Mouse (Mus musculus) C2C12 (cell line): ENCODE measurements around the gene Cox8b. TPM values are rescaled to one million over a fixed set of nuclear protein-coding genes. Genes with fewer than 3 reads are reported as not detected.

Source experiments
- H3K27me3 ChIP-seq: one replicate; pipeline ENCODE4 v1.6.1; 2011; ENCODE audit not compliant: control insufficient read depth, insufficient read depth, insufficient read length
- H3K36me3 ChIP-seq: one replicate; pipeline ENCODE4 v1.6.1; 2011; ENCODE audit not compliant: control insufficient read depth, insufficient read depth
- H3K4me3 ChIP-seq: one replicate; pipeline ENCODE4 v1.5.1; 2011; ENCODE audit warnings: mild to moderate bottlenecking, control low read depth; ENCODE audit not compliant: poor library complexity, insufficient read depth, severe bottlenecking
- H3K79me2 ChIP-seq: one replicate; pipeline ENCODE4 v1.6.1; 2011; ENCODE audit not compliant: control insufficient read depth, insufficient read depth
- H3K79me3 ChIP-seq: one replicate; pipeline ENCODE4 v1.6.1; 2011; ENCODE audit warnings: low read depth, control low read depth
- H3ac ChIP-seq: one replicate; pipeline ENCODE3; 2011; ENCODE audit warnings: low read depth; ENCODE audit not compliant: control insufficient read depth, insufficient read length
- CEBPB ChIP-seq: IDR thresholded peaks from one replicate; pipeline ENCODE4 v1.6.1; 2011; ENCODE audit warnings: low read depth, mild to moderate bottlenecking, control low read depth, moderate library complexity
- CTCF ChIP-seq: IDR thresholded peaks from one replicate; pipeline ENCODE4 v1.5.1; 2011; ENCODE audit not compliant: control insufficient read depth, insufficient read depth, insufficient read length
- FOSL1 ChIP-seq: IDR thresholded peaks from one replicate; pipeline ENCODE4 v1.8.0; 2011; ENCODE audit warnings: mild to moderate bottlenecking, low read length; ENCODE audit not compliant: poor library complexity, insufficient read depth, severe bottlenecking
- MAX ChIP-seq: IDR thresholded peaks from one replicate; pipeline ENCODE4 v1.6.1; 2011; ENCODE audit warnings: mild to moderate bottlenecking, control low read depth
- MYOD1 ChIP-seq: IDR thresholded peaks from one replicate; pipeline ENCODE4 v1.6.1; 2011; ENCODE audit warnings: low read depth; ENCODE audit not compliant: control insufficient read depth, insufficient read length
- MYOG ChIP-seq: IDR thresholded peaks from one replicate; pipeline ENCODE4 v1.6.1; 2011; ENCODE audit not compliant: control insufficient read depth, insufficient read length; ENCODE audit errors: extremely low read depth
- USF1 ChIP-seq: IDR thresholded peaks from one replicate; pipeline ENCODE4 v1.6.1; 2011; ENCODE audit warnings: low read depth, mild to moderate bottlenecking, control low read depth, moderate library complexity
- polyA plus RNA-seq: library from polyadenylated mRNA; unstranded; fragments of >200 nt; fragmentation: generic; extraction: Trizol; gene quantifications from one replicate; pipeline ENCODE4 v1.2.1, GENCODE M21; 2012; ENCODE audit warnings: missing spikeins

The Cox8b gene
- polyA plus RNA-seq, 1 experiment, result 0.81 TPM

DNA sequence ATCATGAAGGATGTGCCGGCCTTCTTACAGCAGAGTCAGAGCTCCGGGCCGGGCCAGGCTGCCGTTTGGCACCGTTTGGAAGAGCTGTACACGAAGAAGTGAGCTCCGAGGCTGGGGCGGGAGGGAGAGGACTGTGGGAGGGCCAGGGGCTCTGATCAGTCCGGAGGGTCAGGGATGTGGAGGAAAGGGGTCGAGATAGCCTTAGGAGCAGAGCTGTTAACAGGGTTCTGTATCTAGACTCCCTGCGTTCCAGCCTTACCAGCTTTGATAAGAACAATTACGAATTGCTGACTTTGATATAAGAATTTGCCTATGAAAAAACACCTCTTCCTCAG is 17.8 kb downstream of the Cox8b start:
- Histone ChIP-seq H3K36me3 (peaks cover 27% of the 10 kb centered on the region), H3K4me3 (peak overlapping the region; percentile 72), H3K27me3 (no peaks in the 10 kb centered on the region), H3ac (peak overlapping the region; percentile 87), H3K79me3 (peaks cover 20% of the 10 kb centered on the region), H3K79me2 (peaks cover 42% of the 10 kb centered on the region)
- no peak for TF ChIP-seq FOSL1
- no peak for TF ChIP-seq USF1
- TF ChIP-seq CTCF, result no peak
- no peak for TF ChIP-seq MYOG
- TF ChIP-seq MYOD1, result no peak
- TF ChIP-seq CEBPB, result no peak
- no peak for TF ChIP-seq MAX

DNA sequence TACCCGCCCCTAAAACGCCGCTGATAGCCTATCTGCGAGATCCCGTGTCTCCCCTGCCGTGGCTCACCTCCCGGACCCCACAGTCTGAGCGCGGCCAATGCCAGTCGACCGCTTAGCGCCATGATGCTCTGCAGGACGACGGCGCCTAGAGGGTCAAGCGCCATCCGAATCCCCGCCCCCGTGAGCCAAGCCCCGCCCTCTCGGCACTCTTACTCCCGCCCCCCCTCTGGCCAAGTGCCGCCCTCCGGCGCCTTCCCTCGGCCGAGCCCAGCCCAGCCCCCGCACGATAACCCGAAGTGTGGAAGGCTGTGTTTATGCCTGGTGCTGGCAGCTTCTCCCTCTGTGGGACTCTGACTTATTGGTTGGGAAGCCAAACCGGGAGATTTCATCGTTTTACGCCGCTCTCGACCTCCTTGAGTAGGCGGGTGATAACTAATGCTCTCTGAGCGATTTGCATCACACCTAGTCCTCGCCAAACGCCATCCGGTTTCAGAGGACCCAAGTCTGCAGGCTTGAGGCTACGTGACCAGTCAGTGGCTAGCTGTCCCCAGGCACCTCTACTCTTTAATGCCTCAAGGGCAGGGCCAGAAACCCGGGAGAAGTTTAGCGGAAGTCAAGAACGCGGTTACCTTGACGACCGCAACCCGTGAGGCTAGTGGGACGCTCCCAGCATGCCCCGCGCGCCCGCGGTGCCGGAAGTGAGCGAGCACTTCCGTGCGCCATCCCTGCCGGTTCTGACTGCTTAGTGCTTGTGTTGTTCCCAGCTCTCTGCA is 18.4 kb downstream of the Cox8b start, which contains the start of the genes Psmd13 and Sirt3:
Psmd13 (plus strand) TSS at position 273 of the 773 bp plus-strand sequence.
Sirt3 (minus strand) TSS at position 614 of the 773 bp plus-strand sequence.
- H3K79me2 ChIP-seq, result peaks cover 42% of the 10 kb centered on the region
- H3K79me3 ChIP-seq, result peaks cover 20% of the 10 kb centered on the region
- no peaks in the 10 kb centered on the region for H3K27me3 ChIP-seq
- peaks cover 22% of the 10 kb centered on the region for H3K36me3 ChIP-seq
- TF ChIP-seq MAX (peak; percentile 53), FOSL1 (no peak), CTCF (no peak)
- peak within 1 kb of the TSS; percentile 72 for H3K4me3 ChIP-seq
- peak within 1 kb of the TSS; percentile 87 for H3ac ChIP-seq

DNA sequence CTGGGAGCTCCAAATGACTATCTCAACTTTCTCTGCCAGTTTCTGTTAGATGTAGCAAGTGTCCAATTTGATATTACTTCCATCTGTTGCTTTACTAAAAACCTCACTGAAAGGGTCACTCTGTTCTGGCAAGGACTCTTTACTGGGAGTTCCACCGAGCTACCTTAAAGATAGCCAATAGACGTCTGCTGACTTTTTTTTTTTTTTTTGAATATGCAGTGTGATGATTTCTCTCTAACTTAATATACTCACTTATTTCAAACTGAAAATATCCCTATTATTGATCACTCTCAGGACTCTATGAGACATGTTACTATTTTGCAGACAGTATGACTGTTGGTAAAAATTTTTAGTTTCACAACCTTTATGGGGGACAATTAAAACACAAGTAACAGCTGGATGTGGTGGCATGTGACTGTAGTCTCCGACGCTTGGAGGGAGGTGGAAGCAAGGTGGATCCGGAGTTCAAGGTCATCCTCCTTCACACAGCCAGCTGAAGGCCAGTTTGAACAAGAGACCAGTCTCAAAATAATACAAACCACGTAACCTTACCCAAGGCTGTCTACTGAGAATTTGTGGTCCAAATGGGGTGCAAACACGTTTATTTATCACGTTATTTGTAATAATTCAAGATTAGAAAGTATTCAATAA is 19.3 kb downstream of the Cox8b start:
- H3K79me2 ChIP-seq, result peaks cover 42% of the 10 kb centered on the region
- peaks cover 18% of the 10 kb centered on the region for H3K36me3 ChIP-seq
- H3K4me3 ChIP-seq, result peak overlapping the region; percentile 72
- TF ChIP-seq FOSL1 (no peak), MAX (no peak), CEBPB (no peak), MYOD1 (no peak), CTCF (no peak), MYOG (no peak), USF1 (no peak)
- no peaks in the 10 kb centered on the region for H3K27me3 ChIP-seq
- no peak overlapping the region for H3ac ChIP-seq
- peaks cover 20% of the 10 kb centered on the region for H3K79me3 ChIP-seq

GRCm38 (mm10) chr7:140880419-140880818 is 19.8 kb downstream of the Cox8b start:
- Histone ChIP-seq H3K79me3 (peaks cover 20% of the 10 kb centered on the region), H3K27me3 (no peaks in the 10 kb centered on the region), H3ac (no peak overlapping the region), H3K36me3 (peaks cover 19% of the 10 kb centered on the region), H3K4me3 (no peak overlapping the region), H3K79me2 (peaks cover 37% of the 10 kb centered on the region)
- TF ChIP-seq CTCF, result no peak
- TF ChIP-seq CEBPB, result no peak
- no peak for TF ChIP-seq USF1
- no peak for TF ChIP-seq MYOG
- no peak for TF ChIP-seq MYOD1
- TF ChIP-seq FOSL1, result no peak

DNA sequence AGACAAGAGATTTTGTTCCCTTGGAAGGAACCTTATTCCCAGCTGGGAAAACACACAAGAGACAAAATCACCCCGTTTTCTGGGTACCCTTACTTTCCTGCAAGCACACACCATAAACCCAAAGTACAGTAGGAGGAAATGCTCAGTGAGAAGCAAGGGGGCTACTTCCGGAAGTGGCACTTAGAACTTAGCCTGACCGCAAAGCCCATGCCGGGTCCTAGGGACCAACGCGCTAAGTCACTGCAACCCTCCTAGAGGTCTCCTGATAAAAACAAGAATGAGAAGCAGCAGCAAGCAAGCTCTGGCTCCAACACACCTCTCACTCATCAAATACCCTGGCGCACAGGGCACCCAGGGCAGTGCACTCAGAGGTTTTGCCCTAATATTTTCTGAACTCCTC is 20.9 kb downstream of the Cox8b start:
- Histone ChIP-seq H3K79me2 (peaks cover 27% of the 10 kb centered on the region), H3K79me3 (peaks cover 20% of the 10 kb centered on the region), H3K4me3 (no peak overlapping the region), H3K36me3 (peaks cover 11% of the 10 kb centered on the region), H3ac (no peak overlapping the region), H3K27me3 (no peaks in the 10 kb centered on the region)
- TF ChIP-seq CTCF (no peak), MYOD1 (no peak), MYOG (no peak), USF1 (no peak), CEBPB (no peak), FOSL1 (no peak), MAX (no peak)

DNA sequence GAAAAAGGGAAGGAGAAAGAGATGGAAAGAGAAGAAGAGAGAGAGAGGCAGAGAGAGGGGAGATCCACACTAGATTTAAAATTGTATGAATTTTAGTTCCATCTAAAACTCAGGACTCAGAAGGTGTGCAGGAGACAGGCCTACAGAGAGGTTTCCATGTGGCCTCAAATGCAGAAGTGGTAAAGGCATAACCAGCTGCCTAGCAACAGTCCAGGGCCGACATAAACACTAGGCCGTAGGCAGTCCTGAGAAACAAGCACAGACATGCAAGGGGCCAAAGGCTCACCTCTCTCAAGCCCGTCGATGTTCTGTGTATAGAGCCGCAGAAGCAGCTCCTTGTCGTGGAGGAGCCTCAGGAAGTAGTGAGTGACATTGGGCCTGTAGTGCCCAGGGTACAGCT is 22.9 kb downstream of the Cox8b start:
- Histone ChIP-seq H3K79me3 (peaks cover 1% of the 10 kb centered on the region), H3ac (no peak overlapping the region), H3K36me3 (peaks cover 6% of the 10 kb centered on the region), H3K27me3 (no peaks in the 10 kb centered on the region), H3K79me2 (peaks cover 7% of the 10 kb centered on the region), H3K4me3 (no peak overlapping the region)
- no peak for TF ChIP-seq CEBPB
- TF ChIP-seq MYOG, result no peak
- no peak for TF ChIP-seq MAX
- TF ChIP-seq MYOD1, result no peak
- no peak for TF ChIP-seq CTCF
- TF ChIP-seq USF1, result no peak
- TF ChIP-seq FOSL1, result no peak
